Mouse (Mus musculus) adrenal gland, adult 8-10 months (tissue): ENCODE measurements around the gene Pcgf5. TPM values are rescaled to one million over a fixed set of nuclear protein-coding genes. Genes with fewer than 3 reads are reported as not detected.
A peak's percentile ranks its signal among the peaks of the same experiment; 100 is the strongest.

Experiments used
- DNase-seq: peaks from one replicate; pipeline ENCODE4 v3.0.0; 2022
- total RNA-seq, 4 experiments: library from RNA; stranded (reverse); gene quantifications; 2 replicates each; pipeline ENCODE4 v1.2.4; 2022

The Pcgf5 gene
- total RNA-seq, result 10 to 100 TPM; 24.5 to 36.5 (median 31.8) TPM

GRCm38 (mm10) chr19:36348161-36348800 is at the start of gene Pcgf5:
Gene Pcgf5, plus strand, starts transcription at chr19:36348309.
- DNase-seq, result peak; percentile 81

GRCm38 (mm10) chr19:36305542-36305941 is 42.6 kb upstream of the Pcgf5 start:
- no peak for DNase-seq

DNA sequence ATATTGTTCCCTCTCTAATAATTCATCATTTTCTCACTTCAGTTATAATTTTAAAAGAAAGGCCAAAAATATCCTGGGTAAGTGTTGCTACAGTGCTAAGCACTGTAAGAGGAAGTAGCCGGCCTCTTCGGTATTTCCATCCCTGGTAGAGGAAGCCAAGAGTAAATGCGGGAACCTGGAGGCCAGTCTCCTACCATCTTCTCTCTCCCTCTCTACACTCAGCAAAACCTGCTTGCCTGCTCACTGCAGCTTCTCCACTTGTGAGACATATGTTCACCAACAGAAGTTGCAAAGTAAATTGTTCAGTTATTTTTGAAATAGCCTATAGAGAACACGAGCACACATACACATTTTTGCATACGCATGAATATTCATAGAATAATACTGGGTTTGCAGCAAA is 34.1 kb upstream of the Pcgf5 start:
- no peak for DNase-seq

GRCm38 (mm10) chr19:36319735-36320134 is 28.4 kb upstream of the Pcgf5 start:
- DNase-seq, result no peak

- DNase-seq, result no peak
Measured at GRCm38 (mm10) chr19:36321066-36321465, 27.0 kb upstream of the Pcgf5 start.

- DNase-seq, result no peak
Measured at GRCm38 (mm10) chr19:36323326-36323725, 24.8 kb upstream of the Pcgf5 start.

DNA sequence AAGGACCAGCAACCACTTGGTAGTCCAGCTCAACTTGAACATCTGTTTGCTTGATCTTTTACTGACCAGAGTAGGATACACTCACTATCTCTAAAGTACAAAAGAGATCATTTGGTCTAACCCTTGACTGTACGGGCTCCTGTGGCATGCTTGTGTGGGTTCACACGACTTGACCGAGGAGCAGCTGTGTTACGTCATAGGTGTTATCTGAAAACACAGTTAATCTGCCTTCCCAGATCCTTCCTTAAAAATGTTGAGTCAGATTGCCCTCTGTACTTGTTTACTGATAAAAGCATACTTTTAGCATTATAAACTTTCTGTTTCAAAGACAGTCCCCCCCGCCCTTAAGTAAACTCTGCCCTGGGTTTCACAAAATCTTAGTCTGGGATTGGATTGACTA is 19.4 kb upstream of the Pcgf5 start:
- no peak for DNase-seq

- no peak for DNase-seq
Measured at GRCm38 (mm10) chr19:36347376-36347775, 733 bp upstream of the Pcgf5 start.

- no peak for DNase-seq
Measured at GRCm38 (mm10) chr19:36347831-36348160, 313 bp upstream of the Pcgf5 start.

GRCm38 (mm10) chr19:36348801-36349486 is 835 bp downstream of the Pcgf5 start:
- peak; percentile 74 for DNase-seq

- peak; percentile 11 for DNase-seq
Measured at GRCm38 (mm10) chr19:36349487-36349955, 1.4 kb downstream of the Pcgf5 start.

DNA sequence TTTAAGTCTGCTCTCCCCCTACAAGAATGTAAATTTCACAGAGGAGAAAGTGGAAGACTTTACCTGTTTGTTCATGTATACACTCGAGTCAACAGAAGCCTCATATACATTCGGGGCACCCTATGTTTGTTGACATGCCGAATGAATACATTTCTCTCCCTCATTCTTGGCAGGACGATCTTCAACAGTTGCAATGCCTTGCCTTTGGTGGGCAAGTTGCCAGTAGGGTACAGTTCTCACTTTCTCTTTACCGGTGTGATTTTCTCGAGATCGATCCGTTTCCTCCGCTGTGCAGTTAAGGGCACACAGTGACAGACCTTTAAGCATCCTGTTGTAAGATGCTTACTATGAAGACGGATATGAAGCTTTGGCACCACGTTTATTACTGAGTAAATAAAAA is 2.1 kb downstream of the Pcgf5 start:
- DNase-seq, result no peak

DNA sequence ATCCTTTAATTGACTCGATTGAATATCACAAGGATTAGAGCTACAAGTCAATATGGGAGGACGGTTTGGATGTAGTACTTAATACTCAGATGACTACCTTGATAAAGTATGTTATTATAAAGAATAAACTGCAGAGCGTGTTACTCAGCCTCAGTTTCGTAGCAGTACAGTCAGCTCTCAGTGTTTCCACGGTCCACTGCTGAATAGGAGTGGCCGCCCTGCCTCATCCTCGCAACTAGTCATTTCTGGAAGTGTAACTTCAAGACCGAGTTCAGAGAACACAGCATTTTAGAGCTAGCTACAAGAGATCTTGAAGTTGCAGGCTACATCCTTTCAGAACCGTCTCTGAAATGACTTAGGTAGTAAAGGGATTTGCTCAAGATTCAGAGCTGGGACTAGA is 2.8 kb downstream of the Pcgf5 start:
- no peak for DNase-seq

DNA sequence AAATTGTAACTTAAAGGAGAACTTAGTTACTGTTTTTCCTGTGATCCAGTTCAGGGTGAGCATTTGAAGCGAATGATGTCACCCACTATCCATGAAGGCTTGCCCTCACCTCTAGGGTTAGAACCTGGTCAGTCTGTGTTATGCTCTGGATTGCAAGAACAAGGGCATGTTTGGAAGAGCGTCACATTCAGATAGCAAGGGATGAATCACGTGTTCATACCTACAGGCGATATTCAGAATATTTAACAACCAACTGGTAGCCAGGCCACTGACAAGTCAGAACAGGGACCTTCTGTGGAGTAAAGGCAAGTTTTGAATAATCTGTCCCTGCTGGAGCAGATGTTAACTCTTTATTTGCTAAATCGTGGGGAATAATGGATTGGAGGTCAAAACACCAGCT is 14.4 kb downstream of the Pcgf5 start:
- no peak for DNase-seq

GRCm38 (mm10) chr19:36364757-36365156 is 16.6 kb downstream of the Pcgf5 start:
- no peak for DNase-seq

DNA sequence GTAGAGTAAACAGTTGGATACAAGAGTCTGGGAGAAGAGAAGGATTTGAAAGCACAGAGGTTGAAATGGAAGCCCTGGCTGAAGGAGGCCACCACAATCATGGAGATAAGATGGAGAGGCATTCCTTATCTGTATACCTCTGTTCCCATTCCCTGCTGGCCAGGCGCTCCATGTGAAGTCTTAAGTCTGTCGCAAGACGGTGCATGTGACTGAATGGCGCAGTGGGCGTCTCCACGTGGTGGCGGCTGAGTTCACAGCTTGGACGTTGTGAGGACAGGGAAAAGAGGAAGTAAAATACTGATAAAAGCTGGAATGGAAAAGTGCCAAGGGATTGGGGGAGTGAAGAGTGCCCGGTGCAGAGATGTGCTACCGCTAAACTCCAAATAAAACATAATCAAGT is 23.4 kb downstream of the Pcgf5 start:
- DNase-seq, result no peak

- DNase-seq, result no peak
Measured at GRCm38 (mm10) chr19:36373056-36373621, 25.0 kb downstream of the Pcgf5 start.

DNA sequence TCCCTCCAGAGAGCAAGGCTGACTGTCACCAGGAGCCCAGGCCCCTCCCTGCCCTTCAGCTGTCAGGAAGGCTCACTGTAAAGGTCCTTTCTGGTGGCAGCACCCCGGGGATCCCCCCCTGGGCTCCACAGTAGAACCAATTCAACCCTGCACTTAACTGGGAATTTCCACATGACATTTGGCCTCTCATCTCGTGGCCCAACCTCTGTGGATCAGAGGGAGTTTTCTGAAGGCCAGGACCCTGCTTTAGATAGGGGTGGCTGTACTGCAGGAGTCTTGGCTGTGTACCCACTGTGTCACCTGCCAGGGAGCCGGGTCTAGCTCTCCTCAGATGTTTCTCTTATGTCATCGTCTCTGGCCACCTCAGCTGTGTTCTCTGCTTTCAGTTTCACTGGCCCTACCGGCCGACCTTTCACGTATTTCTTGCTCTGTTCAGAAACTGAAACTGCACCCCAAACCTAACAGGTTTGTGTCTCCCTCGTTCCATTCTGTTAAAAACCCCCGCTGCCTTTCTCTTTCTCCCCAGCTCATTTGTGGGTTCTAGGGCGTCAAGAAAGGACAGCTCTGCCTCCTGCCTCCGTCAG is 27.2 kb downstream of the Pcgf5 start:
- DNase-seq, result peak; percentile 45

GRCm38 (mm10) chr19:36377729-36378128 is 29.6 kb downstream of the Pcgf5 start:
- DNase-seq, result no peak

GRCm38 (mm10) chr19:36378511-36379232 is 30.6 kb downstream of the Pcgf5 start:
- DNase-seq, result no peak

DNA sequence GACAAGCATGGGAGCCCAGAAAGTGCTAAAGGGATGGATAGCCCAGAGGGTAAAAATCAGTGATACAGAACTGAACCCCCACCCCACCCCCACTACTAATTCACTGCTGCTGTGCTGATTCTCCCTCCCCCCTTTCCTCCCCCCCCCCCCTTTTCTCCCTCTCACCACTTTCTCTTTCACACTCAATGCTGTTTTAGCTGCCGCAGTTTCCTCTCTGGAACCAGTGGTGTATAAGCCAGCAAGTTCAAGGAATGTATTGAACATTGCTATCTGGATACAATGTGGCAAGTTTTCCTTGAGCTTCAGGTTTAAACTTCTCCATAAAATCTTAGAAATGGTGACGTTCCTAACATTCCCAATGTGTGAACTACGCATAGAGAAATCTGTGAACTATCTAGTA is 34.8 kb downstream of the Pcgf5 start:
- DNase-seq, result no peak

DNA sequence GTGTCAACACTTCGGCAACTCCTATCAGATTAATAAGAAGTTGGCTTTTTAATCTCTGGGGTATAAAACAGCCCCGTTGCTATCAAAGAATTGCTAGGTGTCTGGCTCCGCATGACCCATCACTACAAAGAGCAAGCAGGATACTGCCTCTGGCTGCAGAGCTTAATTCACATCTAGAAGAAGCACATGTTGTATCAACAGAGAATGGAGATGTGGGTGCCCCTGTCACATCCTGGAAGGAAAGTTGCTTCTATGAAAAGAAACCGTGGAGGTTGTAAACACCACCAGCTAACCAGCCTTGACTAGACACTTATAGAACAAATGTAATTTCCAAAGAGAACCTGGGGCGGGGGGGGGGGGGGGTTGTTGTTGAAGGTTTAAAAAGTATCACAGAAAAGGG is 35.9 kb downstream of the Pcgf5 start:
- DNase-seq, result no peak

DNA sequence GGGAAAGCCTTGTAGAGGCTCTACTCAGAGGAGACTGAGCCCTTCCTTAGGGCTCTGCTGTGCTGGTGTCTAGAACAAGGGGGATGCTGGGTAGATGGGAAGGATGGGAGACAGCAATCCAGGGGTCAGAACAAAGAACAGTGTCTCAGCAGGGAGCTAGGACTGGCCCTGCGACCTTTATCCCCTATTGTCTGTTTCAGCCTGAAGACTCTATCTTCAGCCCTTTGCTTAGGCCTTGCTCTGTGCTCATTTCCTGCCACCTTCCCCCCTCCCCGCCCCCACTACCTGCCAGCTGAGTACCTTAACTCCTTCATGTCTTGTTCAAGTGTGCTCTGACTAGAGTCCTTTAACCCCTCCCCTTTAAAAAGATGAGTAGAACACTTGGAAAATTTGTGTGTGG is 36.3 kb downstream of the Pcgf5 start:
- DNase-seq, result no peak
